In the genomic region with DNA sequence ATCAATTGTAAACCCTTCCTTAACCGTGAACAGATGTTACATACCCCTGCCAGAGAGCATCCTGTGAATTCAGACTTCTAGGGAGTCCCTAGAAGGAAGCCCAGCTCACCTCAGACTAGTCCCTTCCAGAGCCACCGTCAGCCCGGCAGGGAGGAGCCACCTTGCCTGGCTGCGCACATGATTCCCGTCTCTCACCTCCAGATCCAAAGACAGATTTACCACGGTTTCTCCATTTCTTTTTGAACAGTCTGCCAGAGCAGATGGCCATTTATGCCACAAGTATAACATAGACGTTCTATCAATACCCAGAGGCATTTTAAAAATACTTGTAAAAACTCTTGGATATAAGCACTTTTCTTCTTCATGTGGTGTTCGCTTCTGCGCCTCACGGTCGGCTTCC, we compare ENCODE assay signal across 23 mouse cellular contexts. TPM values are rescaled to one million over a fixed set of nuclear protein-coding genes. Genes with fewer than 3 reads are reported as not detected.
DNase-seq lines count a peak whose midpoint lies in the region; ATAC-seq lines count a peak whose summit lies in the region.
"Had no signal": no experiment of that assay in that cellular context is flagged by ENCODE, and none has a peak within 500 bp of the region (broad histone marks: within the 10 kb centered on the region; RNA-seq: fewer than 3 reads in every experiment).

No protein-coding gene starts in this region.

- DNase-seq in left cerebral cortex, postnatal 14 days (ENCODE audit: low spot score in 2 of 2): peak; percentile 19 to 56
- no peak for DNase-seq in left cerebral cortex, adult 11 months (ENCODE audit: low spot score)
- DNase-seq in layer of hippocampus, postnatal 36 days: peak; percentile 12 to 15
- DNase-seq in right cerebral cortex, postnatal 4 days: peak; percentile 22
- DNase-seq in midbrain, embryonic 14.5 days: no peak
- no peak for DNase-seq in T-cell, adult 2 months (ENCODE audit: low spot score)
- DNase-seq: adrenal gland, postnatal 14 days; B cell, adult 2 months; cerebellum, postnatal 25 days; kidney, postnatal 14 days; lung, adult 18-20 months; thymus, postnatal 25 days had no signal

- H3K27ac ChIP-seq in forebrain, embryonic 15.5 days (replicated peaks): peak overlapping the region; percentile 63
- H3K27ac ChIP-seq in forebrain, embryonic 12.5 days: no peak overlapping the region
- no peak overlapping the region for H3K27ac ChIP-seq in midbrain, embryonic 14.5 days (replicated peaks; ENCODE audit: low read depth, low read length)
- H3K27ac ChIP-seq: macrophage; midbrain, embryonic 13.5 days; stomach, postnatal 0 days had no signal

- no peak overlapping the region for H3K4me3 ChIP-seq in forebrain, embryonic 15.5 days
- no peak overlapping the region for H3K4me3 ChIP-seq in forebrain, embryonic 12.5 days (replicated peaks)
- no peak overlapping the region for H3K4me3 ChIP-seq in midbrain, embryonic 14.5 days (replicated peaks; ENCODE audit: low read depth, low read length)
- H3K4me3 ChIP-seq: heart, embryonic 12.5 days; midbrain, embryonic 13.5 days had no signal

- no peak overlapping the region for H3K4me2 ChIP-seq in forebrain, embryonic 15.5 days (replicated peaks)
- H3K4me2 ChIP-seq in forebrain, embryonic 12.5 days: no peak overlapping the region
- H3K4me2 ChIP-seq in midbrain, embryonic 14.5 days (ENCODE audit: low read length): no peak overlapping the region
- H3K4me2 ChIP-seq: heart, embryonic 12.5 days; midbrain, embryonic 13.5 days had no signal

- no peaks in the 10 kb centered on the region for H3K9me3 ChIP-seq in forebrain, embryonic 15.5 days
- H3K9me3 ChIP-seq in forebrain, embryonic 12.5 days: no peaks in the 10 kb centered on the region
- H3K9me3 ChIP-seq in midbrain, embryonic 14.5 days (ENCODE audit: control insufficient read depth, low read length): no peaks in the 10 kb centered on the region
- H3K9me3 ChIP-seq: heart, embryonic 12.5 days; midbrain, embryonic 13.5 days had no signal

- WGBS in forebrain, embryonic 15.5 days: 64% methylated on average over 11 of the region's 11 CpGs
- 84% methylated on average over 11 of the region's 11 CpGs for WGBS in forebrain, embryonic 12.5 days
- WGBS in midbrain, embryonic 14.5 days: 72% methylated on average over 11 of the region's 11 CpGs

- H3K27me3 ChIP-seq in forebrain, embryonic 15.5 days: no peaks in the 10 kb centered on the region
- H3K27me3 ChIP-seq in forebrain, embryonic 12.5 days: no peaks in the 10 kb centered on the region
- no peaks in the 10 kb centered on the region for H3K27me3 ChIP-seq in midbrain, embryonic 14.5 days (ENCODE audit: control insufficient read depth, insufficient read depth, low read length)
- H3K27me3 ChIP-seq: heart, embryonic 12.5 days; midbrain, embryonic 13.5 days had no signal

- H3K4me1 ChIP-seq in forebrain, embryonic 15.5 days: 0 out of 2 replicates have a peak, but pooled peaks cover 3% of the 10 kb centered on the region
- peaks cover 16% of the 10 kb centered on the region for H3K4me1 ChIP-seq in forebrain, embryonic 12.5 days
- peaks cover 3% of the 10 kb centered on the region; the same call in 1 of the 2 replicates for H3K4me1 ChIP-seq in midbrain, embryonic 14.5 days (ENCODE audit: control insufficient read depth, insufficient read depth, low read length)

- no peak overlapping the region for H3K9ac ChIP-seq in forebrain, embryonic 15.5 days (replicated peaks)
- no peak overlapping the region for H3K9ac ChIP-seq in forebrain, embryonic 12.5 days
- H3K9ac ChIP-seq in midbrain, embryonic 14.5 days (replicated peaks; ENCODE audit: low read length): no peak overlapping the region
- H3K9ac ChIP-seq: heart, embryonic 12.5 days; midbrain, embryonic 13.5 days had no signal

- peak; percentile 60; the same call in 1 of the 2 replicates for ATAC-seq in forebrain, embryonic 15.5 days (replicated peaks)
- ATAC-seq in forebrain, embryonic 12.5 days (ENCODE audit: low FRiP score): no peak
- no peak for ATAC-seq in midbrain, embryonic 14.5 days (ENCODE audit: low FRiP score, low TSS enrichment)
- ATAC-seq: activated CD4-positive, CD25-positive, alpha-beta regulatory T cell, adult 4 months; hindbrain, embryonic 16.5 days; intestine, postnatal 0 days; midbrain, embryonic 13.5 days had no signal

- intact Hi-C loops in left cerebral cortex, postnatal 14 days (cut with DNase I): no loop called here

- no peaks in the 10 kb centered on the region for H3K36me3 ChIP-seq in forebrain, embryonic 15.5 days
- no peaks in the 10 kb centered on the region for H3K36me3 ChIP-seq in forebrain, embryonic 12.5 days (replicated peaks)
- H3K36me3 ChIP-seq in midbrain, embryonic 14.5 days (ENCODE audit: control insufficient read depth, insufficient read depth, low read length): no peaks in the 10 kb centered on the region
- H3K36me3 ChIP-seq: heart, embryonic 12.5 days; midbrain, embryonic 13.5 days had no signal

RNA-seq across cellular contexts. Expression of a gene that starts 46.3 kb away (rescaled TPM):
- polyA plus RNA-seq in forebrain, embryonic 15.5 days (2015; fragmentation: Nextera tagmentation; extraction: Ambion mirVana): 0.98 and 1.2 TPM in 2 replicates
- polyA plus RNA-seq in forebrain, embryonic 12.5 days (2016; fragmentation: Nextera tagmentation; extraction: Ambion mirVana): 0.90 and 0.98 TPM in 2 replicates
- 1 to 10 TPM; 3.2 to 3.3 TPM for total RNA-seq in left cerebral cortex, postnatal 14 days (2021)
- total RNA-seq in layer of hippocampus, postnatal 36 days (2021): 1 to 10 TPM; 1.9 to 2.3 TPM
- polyA plus RNA-seq in midbrain, embryonic 14.5 days (2014; fragmentation: Nextera tagmentation; extraction: Ambion mirVana): 0.51 and 0.83 TPM in 2 replicates
- total RNA-seq: neutrophil, adult 5-6 weeks had no signal
- polyA plus RNA-seq: activated CD4-positive, CD25-positive, alpha-beta regulatory T cell, adult 4 months; liver, adult 2 months had no signal

Comparison
In these comparisons a context has a peak if more than half of its experiments do, and no peak if none do; other contexts are left out.
1. DNase-seq: peak in left cerebral cortex, postnatal 14 days (2 of 2), layer of hippocampus, postnatal 36 days (2 of 2) and right cerebral cortex, postnatal 4 days (single experiment); none in left cerebral cortex, adult 11 months (single experiment), midbrain, embryonic 14.5 days (single experiment) and T-cell, adult 2 months (single experiment).